Mouse (Mus musculus) embryonic stem cell, embryonic (primary cell): Measurements from ENCODE around the gene Ttc41.

ENCODE experiments used
- CTCF ChIA-PET, 4 experiments: fragments of 300-600 bp in 2 of 4; fragments of 350-600 bp in 2 of 4; sonication (Branson Sonifier 250); formaldehyde crosslinking; loops; one replicate each; lab custom pipeline; 2022; ENCODE audit warnings: inconsistent platforms in 2 of 4; lab: Charles Lee
- POLR2A ChIA-PET, 4 experiments: fragments of 300-600 bp in 2 of 4; fragments of 350-600 bp in 2 of 4; sonication (Branson Sonifier 250); formaldehyde crosslinking; loops; one replicate each; lab custom pipeline; 2022; ENCODE audit warnings: antibody characterized with exemption in 4 of 4, inconsistent platforms in 1 of 4; lab: Charles Lee

Ttc41 gene

GRCm38 (mm10) chr10:86824871-86825270, 119.3 kb downstream of the Ttc41 start:
- POLR2A ChIA-PET, result interaction anchor here in 3 of 4 experiments (0.9 to 2.8 kb wide), 6 partner anchors 11 to 136 kb away, joined by 3 to 12 read pairs (median 4); partner anchors contain the start of genes Nt5dc3 (in 2 of the 3) and Ttc41 (in 1 of the 3)
- CTCF ChIA-PET, result interaction anchor here (0.6 to 2.5 kb wide), 8 partner anchors 9 to 1091 kb away, joined by 3 to 7 read pairs (median 4); partner anchors contain the start of gene Nt5dc3 (in 1 of the 4)

GRCm38 (mm10) chr10:86825871-86826522, 120.4 kb downstream of the Ttc41 start:
- ChIA-PET CTCF (interaction anchor here in 2 of 4 experiments (0.8 to 2.5 kb wide), 3 partner anchors 34 to 95 kb away, joined by 3 to 7 read pairs (median 3); partner anchors contain the start of gene Nt5dc3 (in 1 of the 2)), POLR2A (interaction anchor here in 3 of 4 experiments (0.6 to 2.3 kb wide), 7 partner anchors 40 to 132 kb away, joined by 3 to 12 read pairs (median 3); partner anchors contain the start of gene Nt5dc3 (in 3 of the 3))
